Mouse (Mus musculus) C2C12 (cell line): ENCODE measurements at regions not wholly inside any gene's neighbourhood (a gene's known extent, or its start where the extent isn't known, plus 50 kb on each side); places are given as distances from the start of the nearest gene placed in this dataset.
"Not testable (repeated sequence)": the region's sequence is repeated elsewhere in the genome, so short reads cannot be mapped to it uniquely, and the experiment has no call there.

Experiments used
- H3K27me3 ChIP-seq: one replicate; pipeline ENCODE4 v1.6.1; 2011; ENCODE audit not compliant: control insufficient read depth, insufficient read depth, insufficient read length
- H3K36me3 ChIP-seq: one replicate; pipeline ENCODE4 v1.6.1; 2011; ENCODE audit not compliant: control insufficient read depth, insufficient read depth
- H3K4me3 ChIP-seq: one replicate; pipeline ENCODE4 v1.5.1; 2011; ENCODE audit warnings: mild to moderate bottlenecking, control low read depth; ENCODE audit not compliant: poor library complexity, insufficient read depth, severe bottlenecking
- H3K79me2 ChIP-seq: one replicate; pipeline ENCODE4 v1.6.1; 2011; ENCODE audit not compliant: control insufficient read depth, insufficient read depth
- H3K79me3 ChIP-seq: one replicate; pipeline ENCODE4 v1.6.1; 2011; ENCODE audit warnings: low read depth, control low read depth
- H3ac ChIP-seq: one replicate; pipeline ENCODE3; 2011; ENCODE audit warnings: low read depth; ENCODE audit not compliant: control insufficient read depth, insufficient read length
- CEBPB ChIP-seq: IDR thresholded peaks from one replicate; pipeline ENCODE4 v1.6.1; 2011; ENCODE audit warnings: low read depth, mild to moderate bottlenecking, control low read depth, moderate library complexity
- CTCF ChIP-seq: IDR thresholded peaks from one replicate; pipeline ENCODE4 v1.5.1; 2011; ENCODE audit not compliant: control insufficient read depth, insufficient read depth, insufficient read length
- FOSL1 ChIP-seq: IDR thresholded peaks from one replicate; pipeline ENCODE4 v1.8.0; 2011; ENCODE audit warnings: mild to moderate bottlenecking, low read length; ENCODE audit not compliant: poor library complexity, insufficient read depth, severe bottlenecking
- MAX ChIP-seq: IDR thresholded peaks from one replicate; pipeline ENCODE4 v1.6.1; 2011; ENCODE audit warnings: mild to moderate bottlenecking, control low read depth
- MYOD1 ChIP-seq: IDR thresholded peaks from one replicate; pipeline ENCODE4 v1.6.1; 2011; ENCODE audit warnings: low read depth; ENCODE audit not compliant: control insufficient read depth, insufficient read length
- MYOG ChIP-seq: IDR thresholded peaks from one replicate; pipeline ENCODE4 v1.6.1; 2011; ENCODE audit not compliant: control insufficient read depth, insufficient read length; ENCODE audit errors: extremely low read depth
- USF1 ChIP-seq: IDR thresholded peaks from one replicate; pipeline ENCODE4 v1.6.1; 2011; ENCODE audit warnings: low read depth, mild to moderate bottlenecking, control low read depth, moderate library complexity

DNA sequence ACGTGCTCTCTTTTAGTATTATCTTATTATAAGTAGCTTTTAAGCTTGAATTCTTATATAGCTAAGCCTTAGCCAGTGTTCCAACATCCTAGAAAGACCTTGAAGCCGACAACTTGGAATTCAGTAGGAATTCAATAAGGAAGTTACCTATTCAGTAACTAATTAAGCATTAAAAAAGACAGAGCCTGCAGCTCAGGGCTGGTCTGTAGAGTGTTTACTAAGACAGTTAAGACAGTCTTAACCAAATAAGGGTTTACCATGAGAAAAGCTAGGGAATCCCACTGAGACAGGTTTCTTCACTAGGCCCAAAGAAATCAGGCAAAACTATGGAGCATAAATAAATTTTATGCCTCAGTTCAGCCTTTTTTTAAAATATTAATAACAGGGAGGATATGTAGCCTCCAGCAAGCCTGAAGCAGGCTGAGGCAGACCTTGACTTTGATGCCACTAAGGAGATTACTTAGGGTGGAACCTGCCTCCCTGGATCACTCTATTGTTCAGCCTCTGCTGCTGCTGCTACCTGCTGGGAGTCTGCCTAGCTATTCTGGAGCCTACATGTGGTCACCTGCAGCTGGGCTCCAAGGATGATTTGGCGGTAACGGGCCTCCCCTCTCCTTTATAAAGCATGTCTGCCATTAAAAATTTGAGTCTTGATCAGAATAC, 186.5 kb upstream of the Phyhipl start:
- Histone ChIP-seq H3K79me2 (no peaks in the 10 kb centered on the region), H3K4me3 (no peak overlapping the region), H3K79me3 (no peaks in the 10 kb centered on the region), H3K27me3 (no peaks in the 10 kb centered on the region), H3ac (no peak overlapping the region), H3K36me3 (no peaks in the 10 kb centered on the region)
- TF ChIP-seq CEBPB: no peak
- TF ChIP-seq USF1: no peak
- TF ChIP-seq MYOG: no peak
- no peak for TF ChIP-seq MAX

DNA sequence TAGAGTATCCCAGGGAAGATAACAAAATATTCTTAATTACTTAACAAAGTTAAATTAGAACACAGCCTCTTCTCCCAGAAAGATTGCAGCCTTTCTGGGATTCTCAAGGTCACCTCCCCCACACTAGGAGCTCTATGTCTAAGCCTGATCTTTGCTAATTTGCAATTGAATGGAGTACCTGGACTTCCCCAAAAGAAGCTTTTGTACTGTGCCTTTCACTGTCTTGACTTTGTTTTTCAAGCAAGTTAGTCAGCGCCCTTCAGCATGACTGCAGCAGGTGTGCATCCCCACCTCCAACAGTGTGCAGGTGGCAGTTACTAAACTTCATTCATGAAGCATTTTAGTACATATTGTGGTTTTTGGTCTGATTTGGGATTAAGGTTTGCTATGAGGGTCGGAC, 185.4 kb upstream of the Phyhipl start:
- H3K4me3 ChIP-seq, H3K79me3 ChIP-seq, H3ac ChIP-seq, H3K27me3 ChIP-seq, H3K36me3 ChIP-seq, H3K79me2 ChIP-seq: not testable (repeated sequence)

DNA sequence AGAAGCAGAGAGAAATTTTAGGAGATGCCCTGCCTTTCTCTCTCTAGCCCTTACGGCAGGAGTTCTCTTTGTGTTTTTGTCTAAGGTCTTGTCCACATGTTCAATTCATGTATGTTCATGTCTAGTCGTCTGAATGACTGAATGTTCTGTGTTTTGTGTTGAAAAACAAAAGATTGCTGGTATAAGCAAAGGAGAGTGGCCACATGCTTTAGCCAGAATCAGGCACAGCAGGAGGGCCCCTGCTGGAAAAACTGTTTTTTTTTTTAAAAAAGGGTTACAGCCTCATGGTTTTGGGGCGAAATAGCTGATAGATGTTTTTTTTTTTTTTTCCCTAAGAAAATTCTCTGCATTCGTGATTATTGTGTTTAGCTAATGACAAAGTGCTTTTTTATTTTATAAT, 182.4 kb upstream of the Phyhipl start:
- TF ChIP-seq MAX (no peak), USF1 (no peak), MYOG (no peak), FOSL1 (no peak), CTCF (no peak), MYOD1 (no peak), CEBPB (no peak)
- H3K36me3 ChIP-seq: no peaks in the 10 kb centered on the region
- no peaks in the 10 kb centered on the region for H3K27me3 ChIP-seq
- no peaks in the 10 kb centered on the region for H3K79me3 ChIP-seq
- no peaks in the 10 kb centered on the region for H3K79me2 ChIP-seq
- no peak overlapping the region for H3K4me3 ChIP-seq
- no peak overlapping the region for H3ac ChIP-seq

DNA sequence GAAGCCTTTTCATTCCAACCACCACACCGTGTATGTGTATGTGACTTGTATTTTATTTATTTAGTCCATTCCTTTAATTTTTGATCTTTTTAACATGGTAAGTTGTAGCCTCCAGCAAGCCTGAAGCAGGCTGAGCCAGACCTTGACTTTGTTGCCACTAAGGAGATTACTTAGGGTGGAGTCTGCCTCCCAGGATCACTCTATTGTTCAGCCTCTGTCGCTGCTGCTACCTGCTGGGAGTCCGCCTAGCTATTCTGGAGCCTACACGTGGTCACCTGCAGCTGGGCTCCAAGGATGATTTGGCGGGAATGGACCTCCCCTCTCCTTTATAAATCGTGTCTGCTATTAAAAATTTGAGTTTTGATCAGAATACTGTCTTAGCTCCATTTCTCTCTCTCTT, 181.6 kb upstream of the Phyhipl start:
- Histone ChIP-seq H3ac (no peak overlapping the region), H3K79me3 (no peaks in the 10 kb centered on the region), H3K79me2 (no peaks in the 10 kb centered on the region), H3K4me3 (no peak overlapping the region), H3K27me3 (no peaks in the 10 kb centered on the region), H3K36me3 (no peaks in the 10 kb centered on the region)
- TF ChIP-seq CEBPB (no peak), CTCF (no peak), FOSL1 (no peak), MAX (no peak), USF1 (no peak), MYOD1 (no peak), MYOG (no peak)

DNA sequence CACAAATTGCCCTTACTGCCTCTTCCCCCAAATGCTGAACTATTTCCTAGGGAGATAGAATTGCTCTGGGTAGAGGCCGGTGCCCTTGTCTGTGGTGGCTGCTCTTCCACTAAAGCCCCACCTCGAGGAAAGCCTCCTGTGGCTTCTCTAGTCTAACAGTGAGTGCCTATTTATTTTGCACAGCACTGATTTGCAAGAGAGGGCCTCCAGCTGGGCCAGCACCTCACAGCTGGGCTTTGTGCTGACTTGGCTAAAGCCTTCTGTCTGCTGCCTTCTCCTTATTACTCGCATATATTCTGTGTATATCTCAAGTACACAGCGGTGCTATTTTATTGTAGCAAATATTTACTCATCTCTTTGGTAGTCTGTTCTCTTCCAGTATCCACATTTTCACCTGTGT, 176.9 kb upstream of the Phyhipl start:
- no peak overlapping the region for H3ac ChIP-seq
- TF ChIP-seq MYOD1: no peak
- no peak for TF ChIP-seq CTCF
- no peak for TF ChIP-seq USF1
- TF ChIP-seq FOSL1: no peak
- TF ChIP-seq MAX: no peak
- no peaks in the 10 kb centered on the region for H3K36me3 ChIP-seq
- no peaks in the 10 kb centered on the region for H3K79me2 ChIP-seq
- H3K79me3 ChIP-seq: no peaks in the 10 kb centered on the region
- no peaks in the 10 kb centered on the region for H3K27me3 ChIP-seq
- no peak overlapping the region for H3K4me3 ChIP-seq

DNA sequence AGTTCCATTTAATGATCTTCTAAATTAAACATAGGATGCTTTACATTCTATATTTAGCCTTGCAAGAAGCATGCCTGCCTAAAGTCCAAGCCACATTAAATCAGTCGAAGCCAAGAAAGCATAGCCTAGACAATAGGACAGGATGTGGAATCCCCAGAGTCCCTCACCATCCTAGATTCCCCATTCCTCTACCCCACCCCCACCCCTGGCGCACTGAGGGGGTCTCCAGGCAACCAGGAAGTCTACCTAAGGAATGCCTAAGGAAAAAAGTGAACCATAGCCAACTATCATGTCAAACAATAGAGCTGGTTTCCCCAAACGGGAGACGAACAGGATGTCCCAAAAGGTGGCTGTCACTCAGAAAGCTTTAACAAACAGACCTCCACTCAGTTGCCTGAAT, 172.5 kb upstream of the Phyhipl start:
- Histone ChIP-seq H3K79me3 (no peaks in the 10 kb centered on the region), H3K36me3 (no peaks in the 10 kb centered on the region), H3K79me2 (no peaks in the 10 kb centered on the region), H3K4me3 (no peak overlapping the region), H3ac (no peak overlapping the region), H3K27me3 (no peaks in the 10 kb centered on the region)
- TF ChIP-seq USF1 (no peak), FOSL1 (no peak), CEBPB (no peak)

DNA sequence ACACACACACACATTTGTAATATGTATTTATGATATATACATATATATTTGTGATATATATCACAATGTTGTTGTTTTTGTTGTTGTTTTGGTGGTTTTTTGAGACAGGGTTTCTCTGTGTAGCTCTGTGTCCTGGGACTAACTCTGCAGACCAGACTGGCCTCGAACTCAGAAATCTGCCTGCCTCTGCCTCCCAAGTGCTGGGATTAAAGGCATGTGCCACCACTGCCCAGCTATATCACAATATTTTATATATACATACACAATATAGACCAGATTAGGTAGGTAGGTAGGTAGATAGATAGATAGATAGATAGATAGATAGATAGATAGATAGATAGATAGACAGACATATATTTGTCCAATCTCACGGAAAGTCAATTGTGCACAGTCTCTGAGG, 171.8 kb upstream of the Phyhipl start:
- not testable (repeated sequence) for H3K79me2 ChIP-seq, H3K27me3 ChIP-seq, H3K36me3 ChIP-seq, H3K4me3 ChIP-seq, H3K79me3 ChIP-seq, H3ac ChIP-seq
